Mouse (Mus musculus): ENCODE data around the gene Wfdc18. TPM values are rescaled to one million over a fixed set of nuclear protein-coding genes. Genes with fewer than 3 reads are reported as not detected.

Gene Wfdc18
- polyA plus RNA-seq, 1 experiment from 2014 or later = not detected

GRCm38 (mm10) chr11:83737109-83737558 is 28.3 kb downstream of the Wfdc18 start:
- ATAC-seq = no peak

GRCm38 (mm10) chr11:83739241-83739640 is 30.4 kb downstream of the Wfdc18 start:
- ATAC-seq (no peak), DNase-seq (ENCODE audit: low spot score) (peak; percentile 87)
- Histone ChIP-seq H3K9ac (ENCODE audit: low read length) (no peak overlapping the region), H3K9me3 (replicated peaks; ENCODE audit: control insufficient read depth, low read length) (no peaks in the 10 kb centered on the region), H3K4me3 (ENCODE audit: low read depth, low read length) (no peak overlapping the region), H3K27ac (ENCODE audit: low read depth, low read length) (no peak overlapping the region), H3K4me1 (ENCODE audit: control insufficient read depth, insufficient read depth, low read length) (no peaks in the 10 kb centered on the region), H3K27me3 (replicated peaks; ENCODE audit: control insufficient read depth, insufficient read depth, low read length) (no peaks in the 10 kb centered on the region), H3K36me3 (ENCODE audit: control insufficient read depth, insufficient read depth, low read length) (no peaks in the 10 kb centered on the region), H3K4me2 (ENCODE audit: low read length) (no peak overlapping the region)
- 27% methylated on average over 5 of the region's 5 CpGs for WGBS

More at GRCm38 (mm10) chr11:83737109-83737558, 28.3 kb downstream of the Wfdc18 start:
- 0 out of 2 replicates have a peak, but pooled peaks cover 5% of the 10 kb centered on the region for H3K9me3 ChIP-seq (replicated peaks; ENCODE audit: control insufficient read depth, low read length)
- 90% methylated on average over 3 of the region's 3 CpGs for WGBS
- no peaks in the 10 kb centered on the region for H3K4me1 ChIP-seq (ENCODE audit: control insufficient read depth, insufficient read depth, low read length)
- H3K9ac ChIP-seq (ENCODE audit: low read length) = no peak overlapping the region
- H3K4me3 ChIP-seq (ENCODE audit: low read depth, low read length) = no peak overlapping the region
- H3K27me3 ChIP-seq (replicated peaks; ENCODE audit: control insufficient read depth, insufficient read depth, low read length) = no peaks in the 10 kb centered on the region
- DNase-seq (ENCODE audit: low spot score) = no peak
- H3K27ac ChIP-seq (ENCODE audit: low read depth, low read length) = no peak overlapping the region
- no peak overlapping the region for H3K4me2 ChIP-seq (ENCODE audit: low read length)
- no peaks in the 10 kb centered on the region for H3K36me3 ChIP-seq (ENCODE audit: control insufficient read depth, insufficient read depth, low read length)

GRCm38 (mm10) chr11:83740443-83740991 is 31.7 kb downstream of the Wfdc18 start:
- 79% methylated on average over 4 of the region's 4 CpGs for WGBS
- no peak overlapping the region for H3K4me2 ChIP-seq (ENCODE audit: low read length)
- ATAC-seq (no peak), DNase-seq (ENCODE audit: low spot score) (no peak)
- H3K4me1 ChIP-seq (ENCODE audit: control insufficient read depth, insufficient read depth, low read length) = no peaks in the 10 kb centered on the region
- no peaks in the 10 kb centered on the region for H3K36me3 ChIP-seq (ENCODE audit: control insufficient read depth, insufficient read depth, low read length)
- no peaks in the 10 kb centered on the region for H3K9me3 ChIP-seq (replicated peaks; ENCODE audit: control insufficient read depth, low read length)
- no peaks in the 10 kb centered on the region for H3K27me3 ChIP-seq (replicated peaks; ENCODE audit: control insufficient read depth, insufficient read depth, low read length)
- H3K9ac ChIP-seq (ENCODE audit: low read length) = no peak overlapping the region
- no peak overlapping the region for H3K27ac ChIP-seq (ENCODE audit: low read depth, low read length)
- H3K4me3 ChIP-seq (ENCODE audit: low read depth, low read length) = no peak overlapping the region

GRCm38 (mm10) chr11:83741841-83742240 is 33.0 kb downstream of the Wfdc18 start:
- H3K4me1 ChIP-seq (ENCODE audit: control insufficient read depth, insufficient read depth, low read length) = no peaks in the 10 kb centered on the region
- no peak overlapping the region for H3K27ac ChIP-seq (ENCODE audit: low read depth, low read length)
- no peak overlapping the region for H3K9ac ChIP-seq (ENCODE audit: low read length)
- no peaks in the 10 kb centered on the region for H3K9me3 ChIP-seq (replicated peaks; ENCODE audit: control insufficient read depth, low read length)
- no peaks in the 10 kb centered on the region for H3K36me3 ChIP-seq (ENCODE audit: control insufficient read depth, insufficient read depth, low read length)
- no peak overlapping the region for H3K4me2 ChIP-seq (ENCODE audit: low read length)
- H3K4me3 ChIP-seq (ENCODE audit: low read depth, low read length) = no peak overlapping the region
- 88% methylated on average over 5 of the region's 5 CpGs for WGBS
- DNase-seq (ENCODE audit: low spot score) = no peak
- H3K27me3 ChIP-seq (replicated peaks; ENCODE audit: control insufficient read depth, insufficient read depth, low read length) = no peaks in the 10 kb centered on the region
- ATAC-seq = no peak

- no peaks in the 10 kb centered on the region for H3K9me3 ChIP-seq (replicated peaks; ENCODE audit: control insufficient read depth, low read length)
- H3K4me3 ChIP-seq (ENCODE audit: low read depth, low read length) = no peak overlapping the region
- no peak overlapping the region for H3K9ac ChIP-seq (ENCODE audit: low read length)
- H3K36me3 ChIP-seq (ENCODE audit: control insufficient read depth, insufficient read depth, low read length) = no peaks in the 10 kb centered on the region
- H3K27ac ChIP-seq (ENCODE audit: low read depth, low read length) = no peak overlapping the region
- DNase-seq (ENCODE audit: low spot score) (no peak), ATAC-seq (no peak)
- H3K4me2 ChIP-seq (ENCODE audit: low read length) = no peak overlapping the region
- H3K4me1 ChIP-seq (ENCODE audit: control insufficient read depth, insufficient read depth, low read length) = no peaks in the 10 kb centered on the region
- WGBS = 80% methylated on average over 9 of the region's 9 CpGs
- H3K27me3 ChIP-seq (replicated peaks; ENCODE audit: control insufficient read depth, insufficient read depth, low read length) = 0 out of 2 replicates have a peak, but pooled peaks cover under 1% of the 10 kb centered on the region
These were observed 34.0 kb downstream of the Wfdc18 start for GRCm38 (mm10) chr11:83742731-83743355.

GRCm38 (mm10) chr11:83743525-83743924 is 34.7 kb downstream of the Wfdc18 start:
- Histone ChIP-seq H3K4me2 (ENCODE audit: low read length) (no peak overlapping the region), H3K27ac (ENCODE audit: low read depth, low read length) (no peak overlapping the region), H3K9me3 (replicated peaks; ENCODE audit: control insufficient read depth, low read length) (no peaks in the 10 kb centered on the region), H3K27me3 (replicated peaks; ENCODE audit: control insufficient read depth, insufficient read depth, low read length) (0 out of 2 replicates have a peak, but pooled peaks cover 4% of the 10 kb centered on the region), H3K9ac (ENCODE audit: low read length) (no peak overlapping the region), H3K4me3 (ENCODE audit: low read depth, low read length) (no peak overlapping the region), H3K4me1 (ENCODE audit: control insufficient read depth, insufficient read depth, low read length) (no peaks in the 10 kb centered on the region), H3K36me3 (ENCODE audit: control insufficient read depth, insufficient read depth, low read length) (no peaks in the 10 kb centered on the region)
- 80% methylated on average over 3 of the region's 3 CpGs for WGBS
- DNase-seq (ENCODE audit: low spot score) (no peak), ATAC-seq (no peak)

GRCm38 (mm10) chr11:83746152-83746551 is 37.3 kb downstream of the Wfdc18 start:
- H3K9me3 ChIP-seq (replicated peaks; ENCODE audit: control insufficient read depth, low read length) = no peaks in the 10 kb centered on the region
- ATAC-seq (no peak), DNase-seq (ENCODE audit: low spot score) (no peak)
- H3K27me3 ChIP-seq (replicated peaks; ENCODE audit: control insufficient read depth, insufficient read depth, low read length) = 0 out of 2 replicates have a peak, but pooled peaks cover 4% of the 10 kb centered on the region
- H3K4me2 ChIP-seq (ENCODE audit: low read length) = no peak overlapping the region
- no peaks in the 10 kb centered on the region for H3K4me1 ChIP-seq (ENCODE audit: control insufficient read depth, insufficient read depth, low read length)
- no peak overlapping the region for H3K27ac ChIP-seq (ENCODE audit: low read depth, low read length)
- no peaks in the 10 kb centered on the region for H3K36me3 ChIP-seq (ENCODE audit: control insufficient read depth, insufficient read depth, low read length)
- H3K9ac ChIP-seq (ENCODE audit: low read length) = no peak overlapping the region
- WGBS = 72% methylated on average over 4 of the region's 4 CpGs
- no peak overlapping the region for H3K4me3 ChIP-seq (ENCODE audit: low read depth, low read length)

- Histone ChIP-seq H3K4me3 (ENCODE audit: low read depth, low read length) (no peak within 1 kb of the TSS), H3K4me2 (ENCODE audit: low read length) (no peak within 1 kb of the TSS), H3K27me3 (replicated peaks; ENCODE audit: control insufficient read depth, insufficient read depth, low read length) (0 out of 2 replicates have a peak, but pooled peaks cover 4% of the 10 kb centered on the region), H3K9me3 (replicated peaks; ENCODE audit: control insufficient read depth, low read length) (no peaks in the 10 kb centered on the region), H3K27ac (ENCODE audit: low read depth, low read length) (no peak within 1 kb of the TSS), H3K36me3 (ENCODE audit: control insufficient read depth, insufficient read depth, low read length) (no peaks in the 10 kb centered on the region), H3K4me1 (ENCODE audit: control insufficient read depth, insufficient read depth, low read length) (no peaks in the 10 kb centered on the region), H3K9ac (ENCODE audit: low read length) (no peak within 1 kb of the TSS)
- 75% methylated on average over 5 of the region's 5 CpGs for WGBS
- no peak for ATAC-seq
- no peak for DNase-seq (ENCODE audit: low spot score)
These were observed 37.9 kb downstream of the Wfdc18 start, which contains the start of gene Wfdc21 for GRCm38 (mm10) chr11:83746681-83747080. TSS of gene Wfdc21 (plus strand) at chr11:83746940.

Data from forebrain, embryonic 14.5 days (tissue).